Mouse (Mus musculus) thymus, adult 2 months (tissue): ENCODE results near the gene Mitf. TPM values are rescaled to one million over a fixed set of nuclear protein-coding genes. Genes with fewer than 3 reads are reported as not detected.

Experiments used
- DNase-seq: peaks from one replicate; pipeline ENCODE4 v3.0.0; 2021
- H3K27ac ChIP-seq: fragments of 200-500 bp; 2 replicates; pipeline ENCODE4 v1.5.1; 2012; ENCODE audit warnings: low read length, control low read depth; ENCODE audit not compliant: control insufficient read depth, insufficient read depth
- H3K27me3 ChIP-seq: fragments of 200-500 bp; 2 replicates; pipeline ENCODE4 v1.6.1; 2012; ENCODE audit warnings: mild to moderate bottlenecking, low read length, moderate library complexity, mixed read lengths; ENCODE audit not compliant: control insufficient read depth, insufficient read depth
- H3K36me3 ChIP-seq: fragments of 200-500 bp; 2 replicates; pipeline ENCODE4 v1.6.1; 2012; ENCODE audit warnings: mild to moderate bottlenecking, low read length, moderate library complexity; ENCODE audit not compliant: control insufficient read depth, insufficient read depth
- H3K4me1 ChIP-seq: fragments of 200-500 bp; replicated peaks from 2 replicates; pipeline ENCODE4 v1.6.1; 2012; ENCODE audit warnings: low read length; ENCODE audit not compliant: control insufficient read depth, insufficient read depth
- H3K4me3 ChIP-seq: fragments of 200-500 bp; 2 replicates; pipeline ENCODE4 v1.5.1; 2012; ENCODE audit warnings: mild to moderate bottlenecking, low read length, control low read depth, moderate library complexity; ENCODE audit not compliant: control insufficient read depth, insufficient read depth
- CTCF ChIP-seq: fragments of 200-500 bp; IDR thresholded peaks from 2 replicates; pipeline ENCODE4 v1.5.1; 2012; ENCODE audit warnings: mild to moderate bottlenecking, control low read depth, low read length, moderate library complexity, borderline replicate concordance; ENCODE audit not compliant: control insufficient read depth, poor library complexity, insufficient read depth; ENCODE audit errors: extremely low read depth
- POLR2A ChIP-seq: fragments of 200-500 bp; IDR thresholded peaks from 2 replicates; pipeline ENCODE4 v1.6.1; 2012; ENCODE audit warnings: mild to moderate bottlenecking, low read length, control low read depth, moderate library complexity; ENCODE audit not compliant: control insufficient read depth, poor library complexity, insufficient read depth; ENCODE audit errors: extremely low read depth
- WGBS: fragments of 180-500 bp; shearing (Covaris S2); methylation state at CpG from one replicate; pipeline ENCODE4 v1.1.7; 2018; 5-methylcytosine and 5-hydroxymethylcytosine counted together
- polyA plus RNA-seq: library from polyadenylated mRNA; depleted of rRNA; stranded (reverse); fragments of >200 nt; gene quantifications from 2 replicates; pipeline ENCODE4 v1.2.3, GENCODE M21; 2012

Mitf gene
- polyA plus RNA-seq, 1 experiment: 4.4 TPM

DNA sequence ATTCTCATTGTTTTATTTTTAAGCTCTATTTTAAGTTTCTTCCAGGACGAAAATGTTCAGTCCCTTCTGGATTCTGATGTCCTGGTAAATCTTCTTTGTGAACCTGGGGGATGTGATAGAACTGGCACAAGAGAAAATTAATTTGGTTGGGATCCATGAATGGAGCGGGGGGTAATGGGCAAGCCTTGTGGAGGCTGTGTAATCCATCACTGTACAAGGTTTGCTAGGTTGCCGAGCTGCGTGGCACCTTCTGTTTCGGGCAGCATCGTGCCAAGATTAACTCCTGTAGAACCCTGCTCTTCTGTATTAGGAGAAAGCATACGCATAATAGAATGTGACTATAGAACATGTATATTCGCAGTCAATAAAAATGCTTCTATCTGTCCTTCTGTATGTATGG is 76.1 kb downstream of the Mitf start:
- Histone ChIP-seq H3K36me3 (no peaks in the 10 kb centered on the region), H3K27me3 (no peaks in the 10 kb centered on the region), H3K27ac (no peak overlapping the region), H3K4me3 (no peak overlapping the region), H3K4me1 (no peaks in the 10 kb centered on the region)
- no peak for DNase-seq
- 95% methylated on average over 8 of the region's 8 CpGs for WGBS
- TF ChIP-seq CTCF (no peak), POLR2A (no peak)

GRCm38 (mm10) chr6:97883496-97883895 is 76.6 kb downstream of the Mitf start:
- no peak for DNase-seq
- Histone ChIP-seq H3K4me3 (no peak overlapping the region), H3K27ac (no peak overlapping the region)

DNA sequence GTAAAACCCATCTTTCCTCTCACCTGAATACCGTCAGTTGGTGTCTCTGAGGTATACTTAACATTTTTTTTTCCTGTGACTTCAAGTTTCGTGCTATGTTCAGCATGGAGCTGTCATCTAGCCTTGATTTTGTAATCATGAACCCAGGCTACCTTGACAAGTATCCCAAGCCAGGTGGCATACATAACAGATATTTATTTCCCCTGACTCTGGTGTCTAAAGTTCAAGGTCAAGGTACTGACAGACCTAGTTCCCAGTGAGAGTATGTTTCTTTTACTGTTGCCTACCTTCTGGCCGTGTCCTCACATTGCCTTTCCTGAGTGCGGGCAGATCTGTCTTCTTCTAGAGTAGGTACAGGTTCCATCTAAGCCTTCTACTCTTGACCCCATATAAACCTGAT is 78.1 kb downstream of the Mitf start:
- DNase-seq: no peak
- 96% methylated on average over 4 of the region's 4 CpGs for WGBS
- Histone ChIP-seq H3K36me3 (no peaks in the 10 kb centered on the region), H3K4me1 (no peaks in the 10 kb centered on the region), H3K27ac (no peak overlapping the region), H3K4me3 (no peak overlapping the region), H3K27me3 (no peaks in the 10 kb centered on the region)
- no peak for TF ChIP-seq POLR2A
- TF ChIP-seq CTCF: no peak

More at GRCm38 (mm10) chr6:97883496-97883895, 76.6 kb downstream of the Mitf start:
- no peaks in the 10 kb centered on the region for H3K36me3 ChIP-seq
- no peaks in the 10 kb centered on the region for H3K4me1 ChIP-seq
- H3K27me3 ChIP-seq: no peaks in the 10 kb centered on the region
- TF ChIP-seq CTCF (no peak), POLR2A (no peak)
- 88% methylated on average over 2 of the region's 2 CpGs for WGBS

- no peaks in the 10 kb centered on the region for H3K36me3 ChIP-seq
- no peak overlapping the region for H3K4me3 ChIP-seq
- 95% methylated on average over 3 of the region's 3 CpGs for WGBS
- no peak overlapping the region for H3K27ac ChIP-seq
- TF ChIP-seq CTCF: no peak
- TF ChIP-seq POLR2A: no peak
- no peaks in the 10 kb centered on the region for H3K27me3 ChIP-seq
- no peaks in the 10 kb centered on the region for H3K4me1 ChIP-seq
- no peak for DNase-seq
Observed at GRCm38 (mm10) chr6:97885606-97886005, 78.8 kb downstream of the Mitf start.

DNA sequence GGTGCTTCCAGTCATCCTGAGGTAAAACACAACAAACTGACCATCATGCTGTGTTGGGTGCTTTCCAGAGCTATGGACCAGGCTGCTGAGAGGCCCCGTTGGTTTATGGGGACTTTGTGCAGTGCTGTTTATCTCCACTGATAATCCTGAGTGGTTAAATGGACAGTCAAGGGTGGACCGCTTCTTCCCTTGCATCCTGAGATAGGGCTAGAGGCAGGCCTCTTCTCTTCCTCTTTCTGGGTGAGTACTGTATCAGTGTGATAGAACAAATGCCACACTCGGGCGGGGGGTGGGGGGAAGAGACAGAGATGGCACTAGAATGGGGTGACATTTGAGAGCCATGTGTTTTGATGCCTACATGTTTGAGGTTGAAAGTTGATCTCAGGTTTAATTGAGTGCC is 81.0 kb downstream of the Mitf start:
- WGBS: 56% methylated on average over 4 of the region's 4 CpGs
- no peaks in the 10 kb centered on the region for H3K4me1 ChIP-seq

DNA sequence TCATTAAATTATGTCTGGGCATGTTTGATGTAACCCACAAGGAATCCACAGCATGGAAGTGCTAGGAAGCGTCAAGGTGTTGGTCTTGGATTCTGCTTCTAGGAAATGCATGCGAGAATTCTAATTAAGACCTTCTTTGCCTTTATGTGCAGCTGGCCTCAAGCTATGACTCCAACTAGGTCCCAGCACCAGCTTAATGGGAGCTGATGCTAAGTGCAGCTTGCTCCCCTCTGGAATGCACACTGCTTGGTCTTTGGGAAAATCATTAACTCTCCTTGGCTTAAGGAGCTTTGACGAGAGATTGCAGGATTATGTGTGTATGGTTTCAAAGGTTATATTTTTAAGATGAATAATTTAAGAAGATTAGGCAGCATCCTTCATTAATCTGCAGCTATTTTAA is 81.7 kb downstream of the Mitf start:
- 95% methylated on average over 3 of the region's 3 CpGs for WGBS
- DNase-seq: no peak
- Histone ChIP-seq H3K27me3 (no peaks in the 10 kb centered on the region), H3K36me3 (no peaks in the 10 kb centered on the region), H3K4me3 (no peak overlapping the region), H3K27ac (no peak overlapping the region), H3K4me1 (no peaks in the 10 kb centered on the region)
- no peak for TF ChIP-seq CTCF
- TF ChIP-seq POLR2A: no peak

More for the DNA sequence above, 81.0 kb downstream of the Mitf start:
- Histone ChIP-seq H3K36me3 (no peaks in the 10 kb centered on the region), H3K27me3 (no peaks in the 10 kb centered on the region), H3K27ac (no peak overlapping the region), H3K4me3 (no peak overlapping the region)
- no peak for TF ChIP-seq CTCF
- no peak for TF ChIP-seq POLR2A
- no peak for DNase-seq

- TF ChIP-seq POLR2A (no peak), CTCF (no peak)
- DNase-seq: no peak
- Histone ChIP-seq H3K36me3 (no peaks in the 10 kb centered on the region), H3K27me3 (no peaks in the 10 kb centered on the region), H3K27ac (no peak overlapping the region), H3K4me1 (no peaks in the 10 kb centered on the region), H3K4me3 (no peak overlapping the region)
- WGBS: 95% methylated on average over 5 of the region's 5 CpGs
Observed at GRCm38 (mm10) chr6:97893546-97893945, 86.7 kb downstream of the Mitf start.
